Mouse (Mus musculus) MEL (cell line): ENCODE measurements around the gene Ceacam1. TPM values are rescaled to one million over a fixed set of nuclear protein-coding genes. Genes with fewer than 3 reads are reported as not detected.
A peak's percentile ranks its signal among the peaks of the same experiment; 100 is the strongest.
"Not testable (repeated sequence)": the region's sequence is repeated elsewhere in the genome, so short reads cannot be mapped to it uniquely, and the experiment has no call there.

Source experiments
- DNase-seq: peaks from one replicate; pipeline ENCODE4 v3.0.0; 2011; ENCODE audit warnings: low read depth, low spot score
- H3K27ac ChIP-seq: 2 replicates; pipeline ENCODE4 v1.5.1; 2012; ENCODE audit warnings: low read depth, mild to moderate bottlenecking, control low read depth, low read length, moderate library complexity; ENCODE audit not compliant: control insufficient read depth
- H3K27me3 ChIP-seq, 2 experiments: fragments of 150-350 bp in 1 of 2; sonication (generic) in 1 of 2; 2 replicates each; pipeline ENCODE4 v1.6.1; 2012; ENCODE audit warnings: low read length in 2 of 2, mild to moderate bottlenecking in 2 of 2, improper control_type of control experiment in 1 of 2, moderate library complexity in 1 of 2; ENCODE audit not compliant: insufficient read depth in 2 of 2, control insufficient read depth in 1 of 2
- H3K36me3 ChIP-seq, 2 experiments: 2 replicates each; pipeline ENCODE4 v1.6.1; 2012 to 2014; ENCODE audit warnings: low read length in 2 of 2, improper control_type of control experiment in 1 of 2, inconsistent platforms in 1 of 2, mild to moderate bottlenecking in 1 of 2; ENCODE audit not compliant: insufficient read depth in 2 of 2, control insufficient read depth in 1 of 2
- H3K4me1 ChIP-seq, 2 experiments: fragments of 150-350 bp in 1 of 2; sonication (generic) in 1 of 2; 2 replicates each; pipeline ENCODE4 v1.6.1; 2012; ENCODE audit warnings: low read length in 2 of 2, improper control_type of control experiment in 1 of 2, mild to moderate bottlenecking in 1 of 2; ENCODE audit not compliant: insufficient read depth in 2 of 2, control insufficient read depth in 1 of 2
- H3K4me3 ChIP-seq, 2 experiments: fragments of 150-350 bp in 1 of 2; sonication (generic) in 1 of 2; 2 replicates each; pipeline ENCODE4 v1.5.1; 2012; ENCODE audit warnings: low read depth in 2 of 2, low read length in 2 of 2, mild to moderate bottlenecking in 2 of 2, moderate library complexity in 2 of 2, control low read depth in 1 of 2, improper control_type of control experiment in 1 of 2; ENCODE audit not compliant: control insufficient read depth in 1 of 2, insufficient read depth in 1 of 2
- H3K79me2 ChIP-seq: 2 replicates; pipeline ENCODE4 v1.6.1; 2012; ENCODE audit warnings: mild to moderate bottlenecking, low read length, moderate library complexity; ENCODE audit not compliant: control insufficient read depth, poor library complexity, insufficient read depth
- H3K9ac ChIP-seq: 2 replicates; pipeline ENCODE4 v1.6.1; 2012; ENCODE audit warnings: low read depth, mild to moderate bottlenecking, control low read depth, low read length, moderate library complexity; ENCODE audit not compliant: control insufficient read depth, poor library complexity, severe bottlenecking
- H3K9me3 ChIP-seq: fragments of 150-350 bp; sonication (generic); replicated peaks from 2 replicates; pipeline ENCODE4 v1.6.1; 2012; ENCODE audit warnings: mild to moderate bottlenecking, low read length, improper control_type of control experiment, moderate library complexity; ENCODE audit not compliant: insufficient read depth
- MAX ChIP-seq: IDR thresholded peaks from 2 replicates; pipeline ENCODE4 v1.6.1; 2011; ENCODE audit warnings: low read length, improper control_type of control experiment
- MXI1 ChIP-seq: IDR thresholded peaks from 2 replicates; pipeline ENCODE4 v1.6.1; 2011; ENCODE audit warnings: mild to moderate bottlenecking, low read depth, low read length, improper control_type of control experiment
- MYC ChIP-seq: IDR thresholded peaks from 2 replicates; pipeline ENCODE4 v1.6.1; 2011; ENCODE audit warnings: low read depth, mild to moderate bottlenecking, low read length, improper control_type of control experiment, moderate library complexity
- NELFE ChIP-seq: IDR thresholded peaks from 2 replicates; pipeline ENCODE4 v1.6.1; 2011; ENCODE audit warnings: low read depth, low read length, improper control_type of control experiment
- POLR2A ChIP-seq, 2 experiments: IDR thresholded peaks; 2 replicates each; pipeline ENCODE4 v1.6.1; 2011 to 2012; ENCODE audit warnings: low read length in 2 of 2, mild to moderate bottlenecking in 2 of 2, control low read depth in 1 of 2, improper control_type of control experiment in 1 of 2, low read depth in 1 of 2, moderate library complexity in 1 of 2; ENCODE audit not compliant: control insufficient read depth in 1 of 2, insufficient read depth in 1 of 2, poor library complexity in 1 of 2
- SIN3A ChIP-seq: IDR thresholded peaks from 2 replicates; pipeline ENCODE4 v1.6.1; 2012; ENCODE audit warnings: low read length, improper control_type of control experiment, inconsistent platforms
- TBP ChIP-seq: IDR thresholded peaks from 2 replicates; pipeline ENCODE4 v1.8.0; 2011; ENCODE audit warnings: low read depth, low read length, improper control_type of control experiment
- USF1 ChIP-seq: IDR thresholded peaks from 2 replicates; pipeline ENCODE4 v1.6.1; 2014; ENCODE audit warnings: low read depth, mild to moderate bottlenecking, inconsistent platforms, low read length, improper control_type of control experiment, moderate library complexity
- polyA plus RNA-seq, 2 experiments: library from polyadenylated mRNA; stranded (reverse) in 1 of 2; unstranded in 1 of 2; fragments of >175 nt in 1 of 2; fragments of >200 nt in 1 of 2; gene quantifications; 2 replicates each; pipeline versions ENCODE4 v1.2.1 to v1.2.4; 2012; ENCODE audit warnings: low replicate concordance in 2 of 2, low read depth in 1 of 2; ENCODE audit not compliant: insufficient read length in 2 of 2, insufficient read depth in 1 of 2, missing spikeins in 1 of 2
- total RNA-seq: library from RNA; depleted of rRNA; stranded (reverse); fragments of 300-350 nt; gene quantifications from 2 replicates; pipeline ENCODE4 v1.2.3, GENCODE M21; 2012; rRNA removed

Ceacam1 gene
- total RNA-seq (0.27 and 0.46 TPM in 2 replicates), polyA plus RNA-seq (1 to 10 TPM in 1 of 2 experiments, not detected in 1; 1.5 TPM)

- peak; percentile 88 for TF ChIP-seq MXI1
- TF ChIP-seq TBP = peak; percentile 52; the same call in 1 of the 2 replicates
- TF ChIP-seq NELFE = 0 out of 2 replicates have a peak, but pooled peaks have one; percentile 16
- TF ChIP-seq MAX = peak; percentile 57; the same call in 1 of the 2 replicates
- TF ChIP-seq SIN3A = peak; percentile 47; the same call in 1 of the 2 replicates
- TF ChIP-seq MYC = peak; percentile 71; the same call in 1 of the 2 replicates
- peak; percentile 74 for TF ChIP-seq USF1
- peak in 1 of 2 experiments; percentile 47; a peak in 1 of 4 replicates for TF ChIP-seq POLR2A (IDR thresholded peaks at IDR 0.05; ENCODE audit: control insufficient read depth in 1 of 2, insufficient read depth in 1 of 2, low read depth in 1 of 2, low read length in 2 of 2, poor library complexity in 1 of 2)
- Histone ChIP-seq H3K4me3 (peak within 1 kb of the TSS; percentile 21 to 26; a peak in 2 of 4 replicates), H3K9ac (peak within 1 kb of the TSS; percentile 44)
- H3K27me3 ChIP-seq, H3K4me1 ChIP-seq, H3K9me3 ChIP-seq, H3K27ac ChIP-seq, H3K36me3 ChIP-seq, H3K79me2 ChIP-seq: not testable (repeated sequence)
- DNase-seq = peak; percentile 91
Observed at GRCm38 (mm10) chr7:25477091-25477751, at the start of gene Ceacam1. Gene Ceacam1 (minus strand): TSS chr7:25477603.

DNA sequence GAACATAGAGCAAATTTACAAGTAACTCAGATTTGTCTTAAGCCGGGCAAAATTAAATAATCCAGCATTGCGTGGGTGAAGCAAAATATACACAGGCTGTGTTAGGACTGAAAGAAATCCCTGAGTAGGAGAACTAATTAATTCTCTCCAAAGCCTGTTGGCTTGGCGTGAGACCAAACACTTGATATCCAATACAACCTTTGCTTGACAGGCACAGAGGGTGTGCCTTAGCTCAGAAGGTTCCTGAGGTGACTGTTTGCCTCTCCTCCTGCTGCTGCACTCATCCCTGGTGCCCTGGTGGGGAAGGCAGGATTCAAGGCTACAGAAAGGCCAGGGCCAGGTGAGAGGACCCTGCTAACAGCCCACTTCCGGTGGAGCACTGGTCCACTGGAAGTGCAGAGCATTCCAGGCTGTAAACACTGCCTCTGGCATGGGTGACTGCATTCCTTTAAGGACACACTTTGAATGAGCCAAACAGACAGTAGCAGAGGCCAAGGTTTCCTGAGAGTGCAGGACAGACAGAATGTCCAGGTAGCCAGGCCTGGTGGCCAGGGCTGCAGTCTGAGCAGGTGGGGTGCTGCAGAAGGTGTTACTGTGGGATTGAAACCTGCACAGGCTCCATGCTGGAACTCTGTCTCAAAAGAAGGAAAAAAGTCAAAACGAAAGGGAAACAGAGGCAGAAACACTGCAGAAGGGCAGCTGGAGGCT is 38.8 kb upstream of the Ceacam1 start:
- not testable (repeated sequence) for H3K9me3 ChIP-seq

GRCm38 (mm10) chr7:25515667-25516066 is 38.3 kb upstream of the Ceacam1 start:
- not testable (repeated sequence) for DNase-seq, H3K79me2 ChIP-seq

More for the DNA sequence above, 38.8 kb upstream of the Ceacam1 start:
- not testable (repeated sequence) for H3K27me3 ChIP-seq, H3K9ac ChIP-seq, H3K79me2 ChIP-seq, H3K27ac ChIP-seq, H3K4me3 ChIP-seq, H3K36me3 ChIP-seq, H3K4me1 ChIP-seq, DNase-seq

More at GRCm38 (mm10) chr7:25515667-25516066, 38.3 kb upstream of the Ceacam1 start:
- H3K27ac ChIP-seq, H3K27me3 ChIP-seq, H3K4me1 ChIP-seq, H3K9me3 ChIP-seq, H3K36me3 ChIP-seq, H3K9ac ChIP-seq, H3K4me3 ChIP-seq: not testable (repeated sequence)
